Mouse (Mus musculus) testis, adult 2 months (tissue): ENCODE data around the gene Dnaaf1. TPM values are rescaled to one million over a fixed set of nuclear protein-coding genes. Genes with fewer than 3 reads are reported as not detected.
A peak's percentile ranks its signal among the peaks of the same experiment; 100 is the strongest.

Experiments
- H3K27ac ChIP-seq: fragments of 200-500 bp; 2 replicates; pipeline ENCODE4 v1.5.1; 2012; ENCODE audit warnings: low read depth, low read length; ENCODE audit not compliant: control insufficient read depth, insufficient read depth
- H3K27me3 ChIP-seq: fragments of 200-500 bp; 2 replicates; pipeline ENCODE4 v1.6.1; 2012; ENCODE audit warnings: mild to moderate bottlenecking, low read length, moderate library complexity; ENCODE audit not compliant: control insufficient read depth, insufficient read depth
- H3K36me3 ChIP-seq: fragments of 200-500 bp; 2 replicates; pipeline ENCODE4 v1.6.1; 2012; ENCODE audit warnings: mild to moderate bottlenecking, low read length; ENCODE audit not compliant: control insufficient read depth, insufficient read depth
- H3K4me1 ChIP-seq: fragments of 200-500 bp; 2 replicates; pipeline ENCODE4 v1.6.1; 2012; ENCODE audit warnings: low read length; ENCODE audit not compliant: control insufficient read depth, insufficient read depth
- H3K4me3 ChIP-seq: fragments of 200-500 bp; 2 replicates; pipeline ENCODE4 v1.5.1; 2012; ENCODE audit warnings: low read depth, mild to moderate bottlenecking, low read length, moderate library complexity, mixed read lengths; ENCODE audit not compliant: control insufficient read depth
- CTCF ChIP-seq: fragments of 200-500 bp; IDR thresholded peaks from 2 replicates; pipeline ENCODE4 v1.5.1; 2012; ENCODE audit warnings: low read depth, mild to moderate bottlenecking, inconsistent platforms, low read length, moderate library complexity; ENCODE audit not compliant: control insufficient read depth, insufficient read depth, insufficient replicate concordance
- POLR2A ChIP-seq: fragments of 200-500 bp; IDR thresholded peaks from 2 replicates; pipeline ENCODE4 v1.6.1; 2012; ENCODE audit warnings: low read depth, mild to moderate bottlenecking, inconsistent platforms, low read length, moderate library complexity; ENCODE audit not compliant: control insufficient read depth
- polyA plus RNA-seq: library from polyadenylated mRNA; depleted of rRNA; stranded (reverse); fragments of >200 nt; gene quantifications from 2 replicates; pipeline ENCODE4 v1.2.3, GENCODE M21; 2012

Gene Dnaaf1
- polyA plus RNA-seq, 1 experiment = 577 TPM

GRCm38 (mm10) chr8:119623744-119624143 is 48.7 kb downstream of the Dnaaf1 start:
- Histone ChIP-seq H3K4me1 (peaks cover 11% of the 10 kb centered on the region), H3K36me3 (no peaks in the 10 kb centered on the region), H3K27me3 (no peaks in the 10 kb centered on the region), H3K4me3 (no peak overlapping the region), H3K27ac (no peak overlapping the region)
- TF ChIP-seq POLR2A (no peak), CTCF (no peak)

DNA sequence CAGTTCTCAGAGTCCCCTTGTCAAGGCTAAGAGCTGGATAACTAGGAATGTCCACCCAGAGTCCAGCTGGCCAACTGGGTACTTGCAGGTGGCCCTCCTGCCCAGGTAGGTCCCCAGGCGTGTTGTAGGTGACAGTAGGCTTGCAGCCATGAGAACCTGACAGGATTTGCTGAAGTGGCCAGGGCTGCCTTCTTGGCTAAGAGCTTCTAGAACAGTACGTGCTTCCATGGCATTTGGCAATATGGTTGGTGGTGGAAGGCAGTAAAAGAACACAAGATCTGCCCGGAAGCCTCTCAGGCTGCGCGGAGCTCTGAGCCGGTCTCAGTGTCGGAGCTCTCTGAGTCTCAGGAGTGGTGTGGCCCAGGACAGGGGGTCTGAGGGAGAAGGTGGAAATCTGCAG is 49.9 kb downstream of the Dnaaf1 start:
- H3K27ac ChIP-seq = no peak overlapping the region
- TF ChIP-seq CTCF (no peak), POLR2A (no peak)
- no peaks in the 10 kb centered on the region for H3K36me3 ChIP-seq
- peaks cover 11% of the 10 kb centered on the region for H3K4me1 ChIP-seq
- H3K27me3 ChIP-seq = no peaks in the 10 kb centered on the region
- H3K4me3 ChIP-seq = no peak overlapping the region

- H3K4me3 ChIP-seq = peak overlapping the region; percentile 85
- peak overlapping the region; percentile 51; the same call in 1 of the 2 replicates for H3K27ac ChIP-seq
- peaks cover 11% of the 10 kb centered on the region for H3K4me1 ChIP-seq
- TF ChIP-seq POLR2A (peak; percentile 22; the same call in 1 of the 2 replicates), CTCF (no peak)
- H3K27me3 ChIP-seq = no peaks in the 10 kb centered on the region
- no peaks in the 10 kb centered on the region for H3K36me3 ChIP-seq
Measured at GRCm38 (mm10) chr8:119625788-119626187, 50.8 kb downstream of the Dnaaf1 start.

- peaks cover 11% of the 10 kb centered on the region for H3K4me1 ChIP-seq
- H3K27ac ChIP-seq = no peak overlapping the region
- H3K4me3 ChIP-seq = no peak overlapping the region
- H3K36me3 ChIP-seq = no peaks in the 10 kb centered on the region
- no peaks in the 10 kb centered on the region for H3K27me3 ChIP-seq
- no peak for TF ChIP-seq CTCF
- no peak for TF ChIP-seq POLR2A
Measured at GRCm38 (mm10) chr8:119627199-119627598, 52.2 kb downstream of the Dnaaf1 start.

DNA sequence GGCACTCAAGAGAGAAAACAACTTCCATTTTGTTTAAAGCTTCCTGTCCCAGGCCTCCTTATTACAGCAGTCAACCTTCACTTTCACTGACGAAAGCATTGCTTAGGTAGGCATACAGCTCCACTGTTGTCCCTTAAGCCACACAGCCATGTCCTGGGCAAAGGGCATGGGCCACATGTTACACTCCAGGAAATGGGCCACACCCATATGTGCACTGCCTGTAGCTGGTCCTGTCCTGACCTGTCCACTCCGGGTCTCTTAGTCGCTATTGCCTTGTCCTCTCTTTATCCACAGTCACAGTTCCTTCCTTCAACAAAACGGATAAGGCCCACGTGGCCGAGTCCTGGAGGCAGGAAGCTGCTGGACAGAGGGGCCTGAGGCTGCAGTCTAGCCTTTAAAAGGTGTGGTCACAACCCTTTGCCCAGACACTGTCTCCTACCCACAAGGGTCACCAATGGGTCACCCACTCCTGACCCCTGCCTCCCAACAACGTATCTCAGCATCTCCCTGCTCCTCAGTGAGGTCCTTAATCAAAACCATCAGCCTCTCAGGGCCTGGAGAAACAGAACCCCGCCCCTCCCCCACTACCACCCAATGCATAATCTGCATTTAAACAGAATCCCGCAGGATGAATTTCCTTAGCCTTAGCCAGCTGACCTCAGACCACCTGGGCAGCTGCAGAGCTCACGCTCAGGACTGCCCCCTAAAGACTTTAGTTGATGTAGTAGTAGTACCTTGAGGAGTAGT is 52.8 kb downstream of the Dnaaf1 start:
- TF ChIP-seq POLR2A (no peak), CTCF (no peak)
- Histone ChIP-seq H3K4me1 (peaks cover 14% of the 10 kb centered on the region), H3K36me3 (no peaks in the 10 kb centered on the region), H3K4me3 (no peak overlapping the region), H3K27me3 (no peaks in the 10 kb centered on the region), H3K27ac (no peak overlapping the region)

DNA sequence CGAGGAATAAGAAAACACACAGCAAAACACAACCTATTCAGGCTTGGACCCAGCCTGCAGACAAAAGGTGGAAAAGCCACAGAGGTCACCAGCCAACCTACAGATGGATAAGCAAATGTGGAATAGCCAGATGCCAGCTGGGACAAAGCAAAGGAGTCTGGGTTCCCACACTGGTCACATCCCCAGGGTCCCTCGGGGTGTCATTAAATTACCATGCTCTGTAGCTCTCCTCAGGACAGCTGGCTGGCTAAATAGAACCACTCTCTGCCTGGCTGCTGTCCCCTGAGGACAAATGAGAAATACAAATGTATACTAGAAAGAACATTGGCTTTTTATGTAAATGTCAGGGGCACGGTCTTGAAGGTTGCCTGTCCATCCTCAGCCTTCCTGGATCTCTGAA is 55.8 kb downstream of the Dnaaf1 start:
- H3K27ac ChIP-seq = no peak overlapping the region
- TF ChIP-seq CTCF (no peak), POLR2A (no peak)
- H3K36me3 ChIP-seq = no peaks in the 10 kb centered on the region
- no peaks in the 10 kb centered on the region for H3K27me3 ChIP-seq
- no peak overlapping the region for H3K4me3 ChIP-seq
- H3K4me1 ChIP-seq = peaks cover 13% of the 10 kb centered on the region

- peak overlapping the region; percentile 10; the same call in 1 of the 2 replicates for H3K4me3 ChIP-seq
- H3K27me3 ChIP-seq = no peaks in the 10 kb centered on the region
- H3K4me1 ChIP-seq = peaks cover 14% of the 10 kb centered on the region
- H3K27ac ChIP-seq = no peak overlapping the region
- no peaks in the 10 kb centered on the region for H3K36me3 ChIP-seq
- TF ChIP-seq CTCF = no peak
- TF ChIP-seq POLR2A = no peak
Measured at GRCm38 (mm10) chr8:119632246-119632645, 57.2 kb downstream of the Dnaaf1 start.

- Histone ChIP-seq H3K4me3 (peak overlapping the region; percentile 10), H3K4me1 (peaks cover 14% of the 10 kb centered on the region), H3K27me3 (no peaks in the 10 kb centered on the region), H3K27ac (no peak overlapping the region), H3K36me3 (no peaks in the 10 kb centered on the region)
- TF ChIP-seq POLR2A (no peak), CTCF (no peak)
Measured at GRCm38 (mm10) chr8:119632909-119633308, 57.9 kb downstream of the Dnaaf1 start.
